Mouse (Mus musculus) thymus, adult 2 months (tissue): ENCODE data around the gene Gm17359. TPM values are rescaled to one million over a fixed set of nuclear protein-coding genes. Genes with fewer than 3 reads are reported as not detected.

Experiments
- DNase-seq: peaks from one replicate; pipeline ENCODE4 v3.0.0; 2021
- H3K27ac ChIP-seq: fragments of 200-500 bp; 2 replicates; pipeline ENCODE4 v1.5.1; 2012; ENCODE audit warnings: low read length, control low read depth; ENCODE audit not compliant: control insufficient read depth, insufficient read depth
- H3K27me3 ChIP-seq: fragments of 200-500 bp; 2 replicates; pipeline ENCODE4 v1.6.1; 2012; ENCODE audit warnings: mild to moderate bottlenecking, low read length, moderate library complexity, mixed read lengths; ENCODE audit not compliant: control insufficient read depth, insufficient read depth
- H3K36me3 ChIP-seq: fragments of 200-500 bp; 2 replicates; pipeline ENCODE4 v1.6.1; 2012; ENCODE audit warnings: mild to moderate bottlenecking, low read length, moderate library complexity; ENCODE audit not compliant: control insufficient read depth, insufficient read depth
- H3K4me1 ChIP-seq: fragments of 200-500 bp; replicated peaks from 2 replicates; pipeline ENCODE4 v1.6.1; 2012; ENCODE audit warnings: low read length; ENCODE audit not compliant: control insufficient read depth, insufficient read depth
- H3K4me3 ChIP-seq: fragments of 200-500 bp; 2 replicates; pipeline ENCODE4 v1.5.1; 2012; ENCODE audit warnings: mild to moderate bottlenecking, low read length, control low read depth, moderate library complexity; ENCODE audit not compliant: control insufficient read depth, insufficient read depth
- CTCF ChIP-seq: fragments of 200-500 bp; IDR thresholded peaks from 2 replicates; pipeline ENCODE4 v1.5.1; 2012; ENCODE audit warnings: mild to moderate bottlenecking, control low read depth, low read length, moderate library complexity, borderline replicate concordance; ENCODE audit not compliant: control insufficient read depth, poor library complexity, insufficient read depth; ENCODE audit errors: extremely low read depth
- POLR2A ChIP-seq: fragments of 200-500 bp; IDR thresholded peaks from 2 replicates; pipeline ENCODE4 v1.6.1; 2012; ENCODE audit warnings: mild to moderate bottlenecking, low read length, control low read depth, moderate library complexity; ENCODE audit not compliant: control insufficient read depth, poor library complexity, insufficient read depth; ENCODE audit errors: extremely low read depth
- WGBS: fragments of 180-500 bp; shearing (Covaris S2); methylation state at CpG from one replicate; pipeline ENCODE4 v1.1.7; 2018; 5-methylcytosine and 5-hydroxymethylcytosine counted together
- polyA plus RNA-seq: library from polyadenylated mRNA; depleted of rRNA; stranded (reverse); fragments of >200 nt; gene quantifications from 2 replicates; pipeline ENCODE4 v1.2.3, GENCODE M21; 2012

Gm17359 gene
- polyA plus RNA-seq, 1 experiment: 0.11 TPM

DNA sequence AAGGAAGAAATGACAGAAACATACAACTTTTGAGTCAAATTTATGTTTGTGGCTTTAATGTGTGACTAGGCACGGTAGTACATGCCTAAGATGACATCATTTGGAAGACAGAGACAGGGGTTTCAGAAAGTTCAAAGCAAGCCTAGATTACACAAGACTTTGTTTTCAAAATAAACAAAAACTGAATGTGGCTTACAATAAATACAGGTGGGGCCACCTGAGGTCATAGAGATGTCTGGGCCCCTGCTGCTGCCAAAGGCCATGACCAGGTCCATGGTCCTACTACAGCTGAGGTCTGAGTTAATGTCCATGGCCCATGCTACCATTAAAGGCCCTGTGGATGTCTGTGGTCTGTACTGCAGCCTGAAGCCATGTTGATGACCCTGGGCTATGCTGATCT lies 77.0 kb downstream of the Gm17359 start:
- Histone ChIP-seq H3K4me1 (no peaks in the 10 kb centered on the region), H3K36me3 (no peaks in the 10 kb centered on the region), H3K4me3 (no peak overlapping the region), H3K27me3 (no peaks in the 10 kb centered on the region), H3K27ac (no peak overlapping the region)
- no peak for TF ChIP-seq CTCF
- TF ChIP-seq POLR2A: no peak
- WGBS: 96% methylated on average over 1 of the region's 1 CpGs
- DNase-seq: no peak

DNA sequence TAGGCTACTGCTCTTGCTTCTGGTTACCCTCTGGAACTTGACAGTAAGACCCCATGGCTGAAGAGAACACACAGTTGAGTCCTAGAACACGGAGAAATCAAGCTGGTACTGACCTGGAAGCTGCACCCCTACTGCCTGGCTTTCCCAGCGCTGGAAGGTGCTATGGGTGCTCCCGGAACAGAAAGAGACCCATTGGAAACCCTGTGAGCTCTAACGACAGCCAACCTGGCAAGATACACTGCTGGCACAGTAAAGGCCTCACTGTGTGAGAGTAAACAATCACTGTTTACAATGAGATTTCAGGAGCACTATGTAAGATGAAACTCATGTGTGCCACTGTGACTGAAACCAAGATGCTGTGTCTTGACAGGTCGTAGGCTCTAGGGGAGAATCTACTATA lies 78.6 kb downstream of the Gm17359 start:
- Histone ChIP-seq H3K27me3 (no peaks in the 10 kb centered on the region), H3K27ac (no peak overlapping the region), H3K4me1 (no peaks in the 10 kb centered on the region), H3K4me3 (no peak overlapping the region), H3K36me3 (no peaks in the 10 kb centered on the region)
- no peak for TF ChIP-seq CTCF
- no peak for TF ChIP-seq POLR2A
- no peak for DNase-seq
- 91% methylated on average over 5 of the region's 5 CpGs for WGBS

DNA sequence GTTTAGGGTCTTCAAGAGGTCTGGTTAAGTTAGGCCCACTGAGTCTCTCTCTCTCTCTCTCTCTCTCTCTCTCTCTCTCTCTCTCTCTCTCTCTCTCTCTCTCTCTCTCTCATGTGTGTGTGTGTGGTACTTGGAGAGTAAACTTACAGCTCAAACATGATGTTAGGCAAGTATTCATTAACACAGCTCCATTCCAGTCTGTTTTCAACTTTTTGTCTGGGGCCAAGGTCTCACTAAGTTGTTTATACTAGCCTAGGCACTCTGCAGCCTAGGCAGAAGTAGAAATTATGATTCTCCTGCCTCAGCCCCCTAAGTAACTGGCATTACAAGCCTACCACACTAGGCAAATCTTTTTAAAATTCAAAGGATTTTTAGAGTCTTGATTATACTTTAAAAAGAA lies 79.5 kb downstream of the Gm17359 start:
- no peak for DNase-seq
- no peak overlapping the region for H3K4me3 ChIP-seq
- no peaks in the 10 kb centered on the region for H3K36me3 ChIP-seq
- TF ChIP-seq CTCF: no peak
- no peak for TF ChIP-seq POLR2A
- no peak overlapping the region for H3K27ac ChIP-seq
- H3K4me1 ChIP-seq: no peaks in the 10 kb centered on the region
- no peaks in the 10 kb centered on the region for H3K27me3 ChIP-seq

DNA sequence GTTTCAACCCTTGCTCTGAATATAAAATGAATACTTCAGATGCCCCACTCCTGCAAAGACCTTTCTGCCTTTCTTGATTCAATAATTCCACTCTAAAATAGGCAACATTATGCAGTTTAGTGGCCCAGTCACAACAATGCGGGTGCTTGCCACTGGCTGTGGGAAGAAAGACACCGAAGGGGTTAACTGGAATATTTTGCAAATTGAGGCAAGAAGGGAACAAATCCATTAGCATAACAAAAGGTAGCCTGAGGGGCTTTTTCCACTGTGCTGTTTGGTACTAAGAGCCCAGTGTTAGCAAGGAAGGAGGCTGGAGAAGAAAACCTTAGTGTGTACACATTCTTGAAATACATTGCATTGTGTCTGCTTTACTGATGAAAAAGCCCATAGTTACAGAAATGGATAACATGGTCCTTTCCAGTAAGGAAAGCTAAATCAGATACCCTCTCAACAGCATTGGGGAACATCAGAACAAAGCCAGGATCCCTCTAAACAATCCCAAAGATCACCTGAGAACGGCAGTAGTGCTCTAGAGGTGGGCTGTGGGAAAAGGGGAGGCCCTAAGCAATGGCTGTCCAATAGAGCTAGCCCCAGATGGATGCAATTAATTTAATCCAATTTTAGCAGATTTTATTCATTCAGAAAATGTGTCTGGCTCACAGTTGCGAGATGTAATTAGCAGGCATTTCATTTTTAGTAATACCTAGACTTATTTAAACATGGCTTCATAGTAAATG lies 80.7 kb downstream of the Gm17359 start:
- 91% methylated on average over 4 of the region's 4 CpGs for WGBS
- H3K36me3 ChIP-seq: no peaks in the 10 kb centered on the region
- no peaks in the 10 kb centered on the region for H3K4me1 ChIP-seq
- H3K27me3 ChIP-seq: no peaks in the 10 kb centered on the region
- DNase-seq: no peak
- no peak overlapping the region for H3K27ac ChIP-seq
- H3K4me3 ChIP-seq: no peak overlapping the region
- TF ChIP-seq POLR2A: no peak
- no peak for TF ChIP-seq CTCF

DNA sequence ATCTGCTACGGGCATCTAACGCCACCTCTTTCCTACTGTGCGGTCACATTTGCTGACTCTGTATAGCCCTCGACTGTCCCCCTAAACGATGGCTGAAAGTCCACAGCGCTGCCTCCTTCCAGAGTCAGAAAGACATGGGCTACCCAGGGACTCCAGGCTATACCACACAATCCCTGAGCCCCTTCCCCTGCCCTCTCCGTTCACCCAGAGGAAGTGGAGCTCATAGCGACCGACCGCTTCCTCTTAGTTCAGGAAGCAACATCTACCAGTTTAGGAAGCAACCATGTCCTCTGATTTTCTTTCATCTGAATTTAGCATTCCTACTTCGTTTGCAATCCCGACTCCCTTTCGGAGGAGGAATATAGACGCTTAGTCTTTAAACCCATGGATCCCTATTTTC lies 82.5 kb downstream of the Gm17359 start:
- Histone ChIP-seq H3K4me3 (no peak overlapping the region), H3K4me1 (no peaks in the 10 kb centered on the region), H3K27me3 (no peaks in the 10 kb centered on the region), H3K27ac (no peak overlapping the region), H3K36me3 (no peaks in the 10 kb centered on the region)
- no peak for DNase-seq
- TF ChIP-seq POLR2A (no peak), CTCF (no peak)
- 84% methylated on average over 14 of the region's 14 CpGs for WGBS

DNA sequence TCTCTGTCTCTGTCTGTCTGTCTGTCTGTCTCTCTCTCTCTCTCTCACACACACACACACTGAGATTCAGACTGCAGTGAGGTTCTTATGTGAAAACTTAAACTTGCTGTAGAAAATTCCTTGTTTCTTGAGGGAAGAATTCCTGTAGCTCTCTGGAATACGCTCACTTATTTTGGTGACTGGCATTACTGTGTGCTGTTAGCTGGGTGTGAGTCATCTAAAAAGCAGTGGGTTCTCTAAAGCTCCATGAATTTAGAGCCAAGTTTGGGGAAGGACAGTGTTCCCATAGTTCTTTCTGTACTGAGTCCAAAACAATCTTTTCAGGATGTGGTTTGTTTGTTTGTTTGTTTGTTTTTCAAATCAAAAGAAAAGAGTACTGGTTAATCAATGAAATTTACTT lies 89.0 kb downstream of the Gm17359 start:
- Histone ChIP-seq H3K27ac (no peak overlapping the region), H3K4me1 (no peaks in the 10 kb centered on the region), H3K27me3 (no peaks in the 10 kb centered on the region), H3K4me3 (no peak overlapping the region), H3K36me3 (no peaks in the 10 kb centered on the region)
- TF ChIP-seq CTCF (no peak), POLR2A (no peak)
- DNase-seq: no peak
- WGBS: 96% methylated on average over 1 of the region's 1 CpGs

DNA sequence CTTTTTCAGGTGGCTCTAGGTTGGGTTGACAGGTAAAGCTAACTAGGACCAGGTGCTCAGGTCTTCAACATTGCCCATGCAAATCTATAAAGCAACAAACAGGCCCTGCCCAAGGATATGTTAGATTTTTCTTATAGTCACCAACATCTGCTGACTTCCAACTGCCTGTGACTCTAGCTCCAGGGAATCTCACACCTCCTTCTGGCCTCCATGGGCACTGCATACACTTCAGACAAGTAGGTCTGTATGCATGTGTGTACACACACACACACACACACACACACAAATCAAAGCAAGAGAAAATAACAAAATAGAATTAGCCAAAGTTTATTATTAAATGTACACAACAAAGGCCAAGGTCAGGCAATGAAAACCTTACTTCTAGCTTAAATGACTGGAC lies 97.1 kb downstream of the Gm17359 start:
- Histone ChIP-seq H3K4me3 (no peak overlapping the region), H3K4me1 (no peaks in the 10 kb centered on the region), H3K27ac (no peak overlapping the region), H3K36me3 (no peaks in the 10 kb centered on the region), H3K27me3 (no peaks in the 10 kb centered on the region)
- TF ChIP-seq CTCF (no peak), POLR2A (no peak)
- DNase-seq: no peak
